Mouse (Mus musculus) urinary bladder, adult 2 months (tissue): ENCODE measurements at regions not wholly inside any gene's neighbourhood (a gene's known extent, or its start where the extent isn't known, plus 50 kb on each side); places are given as distances from the start of the nearest gene placed in this dataset.
"Not testable (repeated sequence)": the region's sequence is repeated elsewhere in the genome, so short reads cannot be mapped to it uniquely, and the experiment has no call there.

ENCODE experiments used
- DNase-seq: peaks from one replicate; pipeline ENCODE4 v3.0.0; 2022; ENCODE audit warnings: low spot score

- DNase-seq: no peak
Measured at GRCm38 (mm10) chr5:64585076-64585786, 218.0 kb upstream of the Klf3 start.

GRCm38 (mm10) chr5:64586316-64586715, 216.9 kb upstream of the Klf3 start:
- no peak for DNase-seq

GRCm38 (mm10) chr5:64586933-64587332, 216.3 kb upstream of the Klf3 start:
- DNase-seq: no peak

GRCm38 (mm10) chr5:64587895-64588738, 215.1 kb upstream of the Klf3 start:
- DNase-seq: no peak

GRCm38 (mm10) chr5:64588768-64589167, 214.4 kb upstream of the Klf3 start:
- DNase-seq: not testable (repeated sequence)

GRCm38 (mm10) chr5:64590036-64590435, 213.2 kb upstream of the Klf3 start:
- no peak for DNase-seq

GRCm38 (mm10) chr5:64590747-64591146, 212.4 kb upstream of the Klf3 start:
- no peak for DNase-seq

GRCm38 (mm10) chr5:64591792-64592191, 211.4 kb upstream of the Klf3 start:
- no peak for DNase-seq

GRCm38 (mm10) chr5:64595220-64595619, 208.0 kb upstream of the Klf3 start:
- no peak for DNase-seq

- no peak for DNase-seq
Measured at GRCm38 (mm10) chr5:64595751-64596344, 207.3 kb upstream of the Klf3 start.

GRCm38 (mm10) chr5:64597021-64597420, 206.2 kb upstream of the Klf3 start:
- no peak for DNase-seq

GRCm38 (mm10) chr5:64597451-64597850, 205.7 kb upstream of the Klf3 start:
- no peak for DNase-seq

GRCm38 (mm10) chr5:64598606-64599005, 204.6 kb upstream of the Klf3 start:
- no peak for DNase-seq

GRCm38 (mm10) chr5:64599015-64599414, 204.2 kb upstream of the Klf3 start:
- no peak for DNase-seq

- DNase-seq: no peak
Measured at GRCm38 (mm10) chr5:64599865-64600288, 203.3 kb upstream of the Klf3 start.

GRCm38 (mm10) chr5:64600392-64600791, 202.8 kb upstream of the Klf3 start:
- no peak for DNase-seq

GRCm38 (mm10) chr5:64600811-64601210, 202.4 kb upstream of the Klf3 start:
- no peak for DNase-seq

GRCm38 (mm10) chr5:64601285-64601684, 201.9 kb upstream of the Klf3 start:
- no peak for DNase-seq

GRCm38 (mm10) chr5:64601832-64602231, 201.4 kb upstream of the Klf3 start:
- DNase-seq: no peak

GRCm38 (mm10) chr5:64602356-64602936, 200.7 kb upstream of the Klf3 start:
- DNase-seq: no peak

- no peak for DNase-seq
Measured at GRCm38 (mm10) chr5:64602996-64603755, 200.0 kb upstream of the Klf3 start.

GRCm38 (mm10) chr5:64605171-64605570, 198.0 kb upstream of the Klf3 start:
- no peak for DNase-seq
